Mouse (Mus musculus) ES-E14 (cell line): ENCODE measurements around the gene Phka2. TPM values are rescaled to one million over a fixed set of nuclear protein-coding genes. Genes with fewer than 3 reads are reported as not detected.

Experiments used
- DNase-seq: peaks from one replicate; pipeline ENCODE4 v3.0.0-alpha.2; 2013; ENCODE audit warnings: low read depth, low spot score
- H3K27ac ChIP-seq: 2 replicates; pipeline ENCODE4 v1.5.1; 2012; ENCODE audit warnings: low read depth, mild to moderate bottlenecking, low read length, moderate library complexity, mixed read lengths; ENCODE audit not compliant: poor library complexity, insufficient read depth, severe bottlenecking
- H3K36me3 ChIP-seq: 2 replicates; pipeline ENCODE4 v1.6.1; 2012; ENCODE audit warnings: mild to moderate bottlenecking, low read length, moderate library complexity, mixed read lengths; ENCODE audit not compliant: control insufficient read depth, poor library complexity, insufficient read depth, severe bottlenecking
- H3K4me1 ChIP-seq, 2 experiments: fragments of 150-350 bp in 1 of 2; sonication (generic) in 1 of 2; 2 replicates each; pipeline ENCODE4 v1.6.1; 2012; ENCODE audit warnings: low read length in 2 of 2, mild to moderate bottlenecking in 1 of 2, mixed read lengths in 1 of 2; ENCODE audit not compliant: control insufficient read depth in 2 of 2, insufficient read depth in 2 of 2, poor library complexity in 1 of 2
- H3K4me3 ChIP-seq, 2 experiments: fragments of 150-350 bp in 1 of 2; sonication (generic) in 1 of 2; 2 replicates each; pipeline ENCODE4 v1.5.1; 2012; ENCODE audit warnings: low read length in 2 of 2, low read depth in 1 of 2, mild to moderate bottlenecking in 1 of 2, mixed read lengths in 1 of 2; ENCODE audit not compliant: insufficient read depth in 1 of 2, poor library complexity in 1 of 2, severe bottlenecking in 1 of 2
- H3K9ac ChIP-seq: 2 replicates; pipeline ENCODE4 v1.6.1; 2012; ENCODE audit warnings: low read depth, mild to moderate bottlenecking, low read length, mixed read lengths; ENCODE audit not compliant: poor library complexity, insufficient read depth, severe bottlenecking
- H3K9me3 ChIP-seq: fragments of 150-350 bp; sonication (generic); 2 replicates; pipeline ENCODE4 v1.6.1; 2012; ENCODE audit warnings: low read depth, mild to moderate bottlenecking, low read length; ENCODE audit not compliant: control insufficient read depth, insufficient read depth
- CHD2 ChIP-seq: IDR thresholded peaks from 2 replicates; pipeline ENCODE4 v1.6.1; 2014; ENCODE audit warnings: mild to moderate bottlenecking, low read depth, low read length, inconsistent platforms
- HCFC1 ChIP-seq: IDR thresholded peaks from 2 replicates; pipeline ENCODE4 v1.6.1; 2012; ENCODE audit warnings: low read length, inconsistent platforms, borderline replicate concordance; ENCODE audit not compliant: insufficient read depth
- MAFK ChIP-seq: IDR thresholded peaks from 2 replicates; pipeline ENCODE4 v1.6.1; 2014; ENCODE audit warnings: mild to moderate bottlenecking, low read depth, low read length, inconsistent platforms; ENCODE audit not compliant: insufficient read depth
- ZC3H11A ChIP-seq: IDR thresholded peaks from 2 replicates; pipeline ENCODE4 v1.6.1; 2012; ENCODE audit warnings: low read depth, mild to moderate bottlenecking, inconsistent platforms, low read length, borderline replicate concordance
- ZNF384 ChIP-seq: IDR thresholded peaks from 2 replicates; pipeline ENCODE4 v1.6.1; 2012; ENCODE audit warnings: low read depth, low read length, inconsistent platforms
- in situ Hi-C, 2 experiments: fragments of 600-800 bp; cut with MboI; formaldehyde crosslinking; loops; one replicate each; pipeline ENCODE4 v1.15.1; 2025; ENCODE audit warnings: low sequenced_read_pairs in 2 of 2, inconsistent platforms in 1 of 2; ENCODE audit not compliant: unreplicated experiment in 2 of 2
- total RNA-seq: library from RNA; depleted of rRNA; stranded (reverse); fragments of 300-350 nt; gene quantifications from 2 replicates; pipeline ENCODE4 v1.2.3, GENCODE M21; 2012

Gene Phka2
- total RNA-seq, 1 experiment: 10.8 TPM

DNA sequence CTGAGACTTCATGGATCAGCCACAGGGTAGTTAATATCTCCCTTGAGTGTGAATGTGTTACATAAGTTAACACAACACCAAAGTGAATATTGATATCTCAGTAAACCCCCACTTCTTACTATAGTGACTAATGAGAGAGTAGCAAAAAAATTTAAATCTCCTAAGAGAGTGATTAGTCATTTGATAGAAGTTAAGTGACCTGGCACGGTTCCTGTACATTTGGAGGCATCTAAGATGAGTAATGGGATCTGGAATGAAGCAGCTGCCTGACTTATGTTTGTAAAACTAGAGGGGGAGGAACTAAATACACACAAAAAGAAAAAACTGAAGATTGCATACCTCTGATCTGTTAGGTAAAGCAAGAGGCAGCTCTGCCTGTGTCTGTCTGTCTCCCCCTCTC lies 7.1 kb downstream of the Phka2 start:
- in situ Hi-C loops: no loop called here
- no peak overlapping the region for H3K4me3 ChIP-seq
- no peak overlapping the region for H3K9ac ChIP-seq

GRCm38 (mm10) chrX:160510197-160510596 lies 8.2 kb downstream of the Phka2 start:
- no peaks in the 10 kb centered on the region for H3K9me3 ChIP-seq
- H3K9ac ChIP-seq: no peak overlapping the region
- no peak overlapping the region for H3K27ac ChIP-seq
- H3K36me3 ChIP-seq: no peaks in the 10 kb centered on the region
- no peak for TF ChIP-seq HCFC1
- TF ChIP-seq ZC3H11A: no peak
- TF ChIP-seq ZNF384: no peak
- no peak for TF ChIP-seq MAFK
- TF ChIP-seq CHD2: no peak
- no peak overlapping the region for H3K4me3 ChIP-seq
- H3K4me1 ChIP-seq: no peaks in the 10 kb centered on the region
- in situ Hi-C loops: no loop called here
- DNase-seq: no peak

More for the DNA sequence above, 7.1 kb downstream of the Phka2 start:
- no peaks in the 10 kb centered on the region for H3K9me3 ChIP-seq
- no peak for TF ChIP-seq ZC3H11A
- TF ChIP-seq CHD2: no peak
- no peak for TF ChIP-seq ZNF384
- no peak for TF ChIP-seq MAFK
- no peak for TF ChIP-seq HCFC1
- H3K4me1 ChIP-seq: no peaks in the 10 kb centered on the region
- no peak for DNase-seq
- no peaks in the 10 kb centered on the region for H3K36me3 ChIP-seq
- H3K27ac ChIP-seq: no peak overlapping the region

GRCm38 (mm10) chrX:160516027-160516426 lies 14.1 kb downstream of the Phka2 start:
- Histone ChIP-seq H3K4me1 (no peaks in the 10 kb centered on the region), H3K9me3 (no peaks in the 10 kb centered on the region), H3K27ac (no peak overlapping the region), H3K36me3 (no peaks in the 10 kb centered on the region), H3K9ac (no peak overlapping the region), H3K4me3 (no peak overlapping the region)
- no peak for DNase-seq
- TF ChIP-seq ZC3H11A (no peak), HCFC1 (no peak), CHD2 (no peak), ZNF384 (no peak), MAFK (no peak)
- in situ Hi-C loops: no loop called here

DNA sequence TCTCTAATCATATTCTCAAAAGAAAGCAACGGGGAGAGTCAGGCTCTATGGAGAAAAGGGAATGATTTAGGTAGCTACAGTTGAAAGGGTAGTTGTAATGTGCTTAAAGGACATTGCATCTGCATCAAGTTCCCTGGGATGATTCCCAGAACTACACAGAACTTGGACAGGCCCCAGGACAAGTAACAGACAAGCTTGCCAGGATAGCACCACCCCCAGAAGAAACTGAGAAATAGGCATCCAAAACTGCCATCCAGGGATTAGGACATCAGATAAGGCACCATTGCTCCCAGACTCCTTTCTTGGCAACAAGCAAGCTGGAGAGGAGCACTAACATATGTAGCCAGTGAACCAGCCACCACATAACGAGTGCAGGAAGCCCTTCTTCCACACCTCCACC lies 40.8 kb downstream of the Phka2 start:
- no peak overlapping the region for H3K4me3 ChIP-seq
- TF ChIP-seq MAFK (no peak), ZC3H11A (no peak), CHD2 (no peak)
- H3K4me1 ChIP-seq: no peaks in the 10 kb centered on the region
- no peak overlapping the region for H3K9ac ChIP-seq
- H3K27ac ChIP-seq: no peak overlapping the region
- H3K9me3 ChIP-seq: no peaks in the 10 kb centered on the region
- in situ Hi-C loops: no loop called here
- no peaks in the 10 kb centered on the region for H3K36me3 ChIP-seq
- no peak for DNase-seq

DNA sequence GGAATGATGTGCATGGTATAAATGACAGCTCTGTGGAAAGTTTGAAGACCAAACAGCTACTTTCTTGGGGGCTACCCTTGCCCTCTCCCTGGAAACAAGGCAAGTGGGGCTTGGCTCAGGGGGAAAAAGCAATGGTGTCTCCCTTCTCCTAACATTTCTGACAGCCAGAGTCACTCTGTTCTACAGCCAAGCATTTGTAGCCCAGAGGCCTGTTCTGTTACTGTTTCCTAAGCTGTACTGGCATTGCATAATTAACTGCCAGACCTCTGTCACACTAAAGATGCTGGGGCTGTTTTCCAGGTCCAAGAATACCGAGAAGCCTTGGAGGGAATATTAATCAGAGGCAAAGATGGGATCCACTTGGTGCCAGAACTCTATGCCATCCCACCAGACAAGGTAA lies 46.9 kb downstream of the Phka2 start:
- DNase-seq: no peak
- no peak overlapping the region for H3K27ac ChIP-seq
- H3K9ac ChIP-seq: no peak overlapping the region

More for the DNA sequence above, 46.9 kb downstream of the Phka2 start:
- H3K4me3 ChIP-seq: no peak overlapping the region
- in situ Hi-C loops: no loop called here
- TF ChIP-seq HCFC1: no peak
- no peak for TF ChIP-seq MAFK
- TF ChIP-seq ZC3H11A: no peak
- TF ChIP-seq CHD2: no peak
- TF ChIP-seq ZNF384: no peak
- no peaks in the 10 kb centered on the region for H3K9me3 ChIP-seq
- H3K36me3 ChIP-seq: no peaks in the 10 kb centered on the region
- no peaks in the 10 kb centered on the region for H3K4me1 ChIP-seq
